ENCODE assay signal across 23 mouse cellular contexts in genomic region chr2:70870819-70871218, GRCm38 (mm10). TPM values are rescaled to one million over a fixed set of nuclear protein-coding genes. Genes with fewer than 3 reads are reported as not detected.
DNase-seq lines count a peak whose midpoint lies in the region; ATAC-seq and TF ChIP-seq lines count a peak whose summit lies in the region.
"Had no signal": no experiment of that assay in that cellular context is flagged by ENCODE, and none has a peak within 500 bp of the region (broad histone marks: within the 10 kb centered on the region; RNA-seq: fewer than 3 reads in every experiment).

No protein-coding gene starts in this region.

- 44% methylated on average over 6 of the region's 6 CpGs for WGBS in liver, adult 2 months
- WGBS in liver, embryonic 11.5 days, result 50% methylated on average over 6 of the region's 6 CpGs
- 56% methylated on average over 6 of the region's 6 CpGs for WGBS in forebrain, embryonic 11.5 days
- 42% methylated on average over 6 of the region's 6 CpGs for WGBS in hindbrain, embryonic 12.5 days

- no peaks in the 10 kb centered on the region for H3K79me2 ChIP-seq in liver, adult 2 months (ENCODE audit: control insufficient read depth, insufficient read depth, low read length)

- no peak for TF ChIP-seq POLR2A in liver, adult 2 months (IDR thresholded peaks at IDR 0.05; ENCODE audit: extremely low read depth, insufficient read depth, low read length)

- no peak overlapping the region for H3K4me3 ChIP-seq in liver, adult 2 months (ENCODE audit: insufficient read depth, low read depth, low read length)
- H3K4me3 ChIP-seq in liver, embryonic 11.5 days (ENCODE audit: low read depth, low read length), result no peak overlapping the region
- H3K4me3 ChIP-seq in forebrain, embryonic 11.5 days (ENCODE audit: low read depth, low read length), result no peak overlapping the region
- no peak overlapping the region for H3K4me3 ChIP-seq in hindbrain, embryonic 12.5 days
- H3K4me3 ChIP-seq: forebrain, embryonic 10.5 days; heart, embryonic 13.5 days; layer of hippocampus, adult 2 months; limb, embryonic 13.5 days; neural tube, embryonic 13.5 days had no signal

- no peak overlapping the region for H3K9ac ChIP-seq in liver, adult 2 months (ENCODE audit: low read depth, low read length)
- H3K9ac ChIP-seq in liver, embryonic 11.5 days (ENCODE audit: low read depth, low read length), result no peak overlapping the region
- no peak overlapping the region for H3K9ac ChIP-seq in forebrain, embryonic 11.5 days (ENCODE audit: low read length)
- no peak overlapping the region for H3K9ac ChIP-seq in hindbrain, embryonic 12.5 days
- H3K9ac ChIP-seq: heart, embryonic 13.5 days; limb, embryonic 13.5 days; neural tube, embryonic 13.5 days had no signal

- peaks cover 3% of the 10 kb centered on the region; the same call in 1 of the 2 replicates for H3K4me1 ChIP-seq in liver, adult 2 months (ENCODE audit: control insufficient read depth, insufficient read depth, low read length)
- H3K4me1 ChIP-seq in liver, embryonic 11.5 days (replicated peaks; ENCODE audit: control insufficient read depth, insufficient read depth, low read length), result peaks cover 13% of the 10 kb centered on the region
- H3K4me1 ChIP-seq in forebrain, embryonic 11.5 days (replicated peaks; ENCODE audit: control insufficient read depth, insufficient read depth, low read length), result no peaks in the 10 kb centered on the region
- H3K4me1 ChIP-seq in hindbrain, embryonic 12.5 days, result peaks cover 5% of the 10 kb centered on the region
- H3K4me1 ChIP-seq: limb, embryonic 13.5 days had no signal

- no peaks in the 10 kb centered on the region for H3K36me3 ChIP-seq in liver, adult 2 months (ENCODE audit: control insufficient read depth, insufficient read depth, low read length)
- H3K36me3 ChIP-seq in liver, embryonic 11.5 days (ENCODE audit: control insufficient read depth, insufficient read depth, low read length), result no peaks in the 10 kb centered on the region
- H3K36me3 ChIP-seq in forebrain, embryonic 11.5 days (ENCODE audit: control insufficient read depth, insufficient read depth, low read length), result no peaks in the 10 kb centered on the region
- no peaks in the 10 kb centered on the region for H3K36me3 ChIP-seq in hindbrain, embryonic 12.5 days
- H3K36me3 ChIP-seq: forebrain, embryonic 10.5 days; heart, embryonic 13.5 days; limb, embryonic 13.5 days; neural tube, embryonic 13.5 days had no signal

- no peak overlapping the region for H3K4me2 ChIP-seq in liver, embryonic 11.5 days
- H3K4me2 ChIP-seq in forebrain, embryonic 11.5 days (ENCODE audit: low read depth, low read length, severe bottlenecking), result no peak overlapping the region
- H3K4me2 ChIP-seq in hindbrain, embryonic 12.5 days (replicated peaks), result no peak overlapping the region
- H3K4me2 ChIP-seq: heart, embryonic 13.5 days; limb, embryonic 13.5 days; neural tube, embryonic 13.5 days had no signal

- peak; percentile 22 for DNase-seq in liver, adult 2 months (ENCODE audit: extremely low read depth, low read depth, low spot score)
- no peak for DNase-seq in liver, embryonic 11.5 days (ENCODE audit: low spot score)
- peak; percentile 67 for DNase-seq in A20 (ENCODE audit: low read depth, low spot score)
- no peak for DNase-seq in forebrain, embryonic 11.5 days (ENCODE audit: low spot score)
- DNase-seq in cerebellum, adult 11-12 months, result no peak
- DNase-seq: adrenal gland, postnatal 10 days; cerebellum, adult 2 months; cerebellum, postnatal 36 days; heart, adult 11 months; kidney, adult 11 months; layer of hippocampus, postnatal 36 days; lung, adult 18-20 months; lung, postnatal 14 days; right cerebral cortex, postnatal 4 days; thymus, adult 18-20 months had no signal

- no peaks in the 10 kb centered on the region for H3K9me3 ChIP-seq in liver, embryonic 11.5 days (ENCODE audit: control insufficient read depth, low read length)
- no peaks in the 10 kb centered on the region for H3K9me3 ChIP-seq in forebrain, embryonic 11.5 days (ENCODE audit: control insufficient read depth, low read length)
- H3K9me3 ChIP-seq in hindbrain, embryonic 12.5 days (replicated peaks), result no peaks in the 10 kb centered on the region
- H3K9me3 ChIP-seq: forebrain, embryonic 10.5 days; heart, embryonic 13.5 days; limb, embryonic 13.5 days; neural tube, embryonic 13.5 days had no signal

- H3K27me3 ChIP-seq in liver, adult 2 months (ENCODE audit: control insufficient read depth, insufficient read depth, low read length), result no peaks in the 10 kb centered on the region
- H3K27me3 ChIP-seq in liver, embryonic 11.5 days (replicated peaks; ENCODE audit: control insufficient read depth, insufficient read depth, low read length), result no peaks in the 10 kb centered on the region; the same call in 1 of the 2 replicates
- no peaks in the 10 kb centered on the region for H3K27me3 ChIP-seq in forebrain, embryonic 11.5 days (ENCODE audit: control insufficient read depth, insufficient read depth, low read length)
- H3K27me3 ChIP-seq in hindbrain, embryonic 12.5 days, result no peaks in the 10 kb centered on the region
- H3K27me3 ChIP-seq: heart, embryonic 13.5 days; limb, embryonic 13.5 days; neural tube, embryonic 13.5 days had no signal

- no peak for ATAC-seq in liver, embryonic 11.5 days (replicated peaks; ENCODE audit: low FRiP score)
- peak; percentile 64; the same call in 1 of the 2 replicates for ATAC-seq in common myeloid progenitor, adult 5-6 weeks (replicated peaks; ENCODE audit: low read depth, poor library complexity, severe bottlenecking)
- peak; percentile 56; the same call in 1 of the 2 replicates for ATAC-seq in neutrophil, adult 5-6 weeks (ENCODE audit: extremely low read depth, insufficient number of reproducible peaks, low FRiP score, poor library complexity, severe bottlenecking)
- ATAC-seq in forebrain, embryonic 11.5 days (replicated peaks; ENCODE audit: low FRiP score), result no peak
- no peak for ATAC-seq in hindbrain, embryonic 12.5 days (ENCODE audit: low FRiP score)

- TF ChIP-seq CTCF in liver, adult 2 months (IDR thresholded peaks at IDR 0.05; ENCODE audit: low read depth, low read length), result no peak

- no peak overlapping the region for H3K27ac ChIP-seq in liver, adult 2 months (replicated peaks; ENCODE audit: insufficient read depth, low read depth, low read length)
- no peak overlapping the region for H3K27ac ChIP-seq in liver, embryonic 11.5 days (ENCODE audit: low read depth, low read length)
- no peak overlapping the region for H3K27ac ChIP-seq in forebrain, embryonic 11.5 days (ENCODE audit: low read depth, low read length)
- H3K27ac ChIP-seq in hindbrain, embryonic 12.5 days, result no peak overlapping the region
- H3K27ac ChIP-seq: forebrain, embryonic 10.5 days; heart, embryonic 13.5 days; layer of hippocampus, adult 2 months; limb, embryonic 13.5 days; neural tube, embryonic 13.5 days had no signal

RNA-seq across cellular contexts. Expression of gene Tlk1, which starts 45.3 kb away (rescaled TPM):
- total RNA-seq in liver, adult 2 months (2014; rRNA removed), result 21.4 and 22.6 TPM in 2 replicates
- 5.6 and 6.2 TPM in 2 replicates for polyA plus RNA-seq in liver, adult 2 months (2012; rRNA removed)
- polyA plus RNA-seq in liver, embryonic 11.5 days (2014; fragmentation: Nextera tagmentation; extraction: Ambion mirVana), result 52.2 and 54.7 TPM in 2 replicates
- 88.6 and 89.8 TPM in 2 replicates for total RNA-seq in common myeloid progenitor, adult 5-6 weeks (2017)
- 76.6 and 79.8 TPM in 2 replicates for total RNA-seq in neutrophil, adult 5-6 weeks (2017)
- polyA plus RNA-seq in forebrain, embryonic 11.5 days (2014; fragmentation: Nextera tagmentation; extraction: Ambion mirVana), result 46.8 and 48.7 TPM in 2 replicates
- polyA plus RNA-seq in hindbrain, embryonic 12.5 days (2016; fragmentation: Nextera tagmentation; extraction: Ambion mirVana), result 41.1 and 42.0 TPM in 2 replicates

Comparison
In these comparisons a context has a peak if more than half of its experiments do, and no peak if none do; other contexts are left out.
1. DNase-seq: peak in liver, adult 2 months (single experiment) and A20 (single experiment); none in liver, embryonic 11.5 days (single experiment), forebrain, embryonic 11.5 days (single experiment) and cerebellum, adult 11-12 months (single experiment).
2. ATAC-seq: peak in common myeloid progenitor, adult 5-6 weeks (single experiment) and neutrophil, adult 5-6 weeks (single experiment); none in liver, embryonic 11.5 days (single experiment), forebrain, embryonic 11.5 days (single experiment) and hindbrain, embryonic 12.5 days (single experiment).